Mouse (Mus musculus): ENCODE data around the gene Gipc2.

The Gipc2 gene

GRCm38 (mm10) chr3:152190679-152191477 lies 24.8 kb upstream of the Gipc2 start:
- DNase-seq (ENCODE audit: low spot score in 2 of 2): no peak

DNA sequence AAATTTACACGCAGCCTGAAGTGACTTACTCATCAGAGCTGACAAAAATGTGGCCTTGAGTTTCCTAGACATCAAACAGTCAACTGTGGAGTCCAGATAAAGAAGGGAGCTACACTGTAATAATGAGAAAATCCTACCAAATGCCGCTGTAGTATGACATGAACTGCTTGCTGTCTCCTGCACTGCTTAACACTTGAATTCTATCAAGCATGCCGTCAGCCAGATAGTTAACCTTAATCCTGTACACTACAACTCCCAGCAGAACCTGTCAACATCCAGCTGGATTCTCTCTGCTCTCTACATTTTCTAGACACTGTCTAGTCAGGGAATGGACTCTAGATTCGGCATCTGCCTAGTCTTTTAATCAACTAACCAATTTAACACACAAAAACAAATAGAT lies 23.3 kb upstream of the Gipc2 start:
- DNase-seq (ENCODE audit: low spot score in 2 of 2): no peak

DNA sequence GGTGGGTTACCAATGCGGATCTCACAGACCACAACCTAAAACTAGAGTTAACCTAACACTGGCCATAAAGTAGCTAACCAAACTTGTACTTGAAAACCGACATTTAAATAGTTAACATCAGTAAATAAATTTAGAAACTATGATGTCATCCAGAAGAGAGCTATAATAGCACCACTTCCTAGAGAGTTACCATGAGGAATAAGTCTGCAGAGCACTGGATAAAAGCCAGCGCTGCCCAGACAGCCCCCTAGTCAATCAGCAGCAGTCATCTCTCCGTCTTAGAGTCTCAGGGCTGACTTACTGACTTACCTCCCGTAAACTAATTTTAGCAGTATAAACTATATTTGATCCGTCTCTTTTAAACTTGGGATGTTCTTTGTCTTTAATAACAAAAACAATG lies 20.1 kb upstream of the Gipc2 start:
- no peak for DNase-seq (ENCODE audit: low spot score in 2 of 2)

GRCm38 (mm10) chr3:152183522-152183921 lies 17.5 kb upstream of the Gipc2 start:
- no peak for DNase-seq (ENCODE audit: low spot score in 2 of 2)

- no peak for DNase-seq (ENCODE audit: low spot score in 2 of 2)
These were observed 14.6 kb upstream of the Gipc2 start for GRCm38 (mm10) chr3:152180624-152181023.

- DNase-seq (ENCODE audit: low spot score in 2 of 2): no peak
These were observed 13.3 kb upstream of the Gipc2 start for GRCm38 (mm10) chr3:152179285-152179684.

GRCm38 (mm10) chr3:152178816-152179215 lies 12.8 kb upstream of the Gipc2 start:
- DNase-seq (ENCODE audit: low spot score in 2 of 2): no peak

- DNase-seq (ENCODE audit: low spot score in 2 of 2): no peak
These were observed 6.4 kb upstream of the Gipc2 start for GRCm38 (mm10) chr3:152172322-152172935.

- DNase-seq (ENCODE audit: low spot score in 2 of 2): no peak
These were observed 5.8 kb upstream of the Gipc2 start for GRCm38 (mm10) chr3:152171862-152172261.

- no peak for DNase-seq (ENCODE audit: low spot score in 2 of 2)
These were observed 5.2 kb upstream of the Gipc2 start for GRCm38 (mm10) chr3:152171236-152171635.

DNA sequence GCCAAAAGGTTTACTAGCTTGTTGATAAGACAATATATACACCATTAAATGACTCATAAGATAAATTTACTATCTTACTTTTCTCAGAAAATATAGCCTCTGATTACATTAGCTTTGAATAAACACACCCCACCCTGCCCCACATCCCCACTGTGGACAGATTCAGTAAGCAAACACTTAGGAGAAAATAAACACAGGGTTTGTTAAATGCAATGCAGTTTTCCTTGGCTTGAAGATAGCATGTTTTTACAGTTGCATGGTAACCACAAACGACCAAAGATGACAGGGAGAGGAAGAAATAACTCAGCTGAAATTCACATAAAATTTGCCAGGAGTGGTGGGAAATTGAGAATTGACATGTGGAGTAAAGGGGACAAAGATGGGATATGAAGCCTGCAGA lies 4.4 kb upstream of the Gipc2 start:
- no peak for DNase-seq (ENCODE audit: low spot score in 2 of 2)

- DNase-seq (ENCODE audit: low spot score in 2 of 2): no peak
These were observed 2.0 kb upstream of the Gipc2 start for GRCm38 (mm10) chr3:152168007-152168406.

- DNase-seq (ENCODE audit: low spot score in 2 of 2): no peak
These were observed 845 bp upstream of the Gipc2 start for GRCm38 (mm10) chr3:152166699-152167451.

DNA sequence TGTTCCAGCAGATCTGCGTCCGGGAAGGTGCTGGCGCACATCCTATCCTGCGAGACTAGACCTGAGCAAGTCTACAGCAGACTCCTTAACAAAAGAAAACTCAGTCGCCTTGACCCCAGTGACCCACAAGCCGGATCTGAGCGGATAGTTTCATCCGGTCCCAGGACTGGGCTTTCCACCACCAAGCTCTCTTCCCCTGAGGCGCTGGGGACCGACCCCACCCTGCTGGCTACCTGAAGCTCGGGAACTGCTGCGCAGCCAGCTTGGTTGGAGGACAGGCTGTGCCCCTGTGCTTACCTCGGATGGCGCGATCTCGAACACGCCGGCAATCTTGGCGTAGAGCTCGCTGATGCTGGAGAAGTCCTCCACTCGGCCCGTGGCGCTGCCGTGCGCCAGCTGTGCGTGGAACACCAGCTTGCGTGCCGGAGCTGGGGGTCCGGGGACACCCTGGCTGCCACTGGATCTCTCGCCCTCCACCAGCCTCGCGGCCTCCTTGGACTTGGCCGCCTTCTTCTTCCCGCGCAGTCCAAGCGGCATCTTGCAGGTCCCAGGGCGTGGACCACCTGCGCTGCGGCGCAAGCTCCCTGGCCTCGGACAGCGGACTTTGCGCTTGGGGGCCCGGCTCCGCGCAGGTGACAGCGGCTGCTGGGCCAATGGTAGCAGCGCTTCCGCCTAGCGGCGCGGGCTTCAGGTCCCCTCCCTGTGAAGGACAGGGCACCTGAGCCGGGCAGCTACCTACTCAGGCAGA lies 505 bp downstream of the Gipc2 start:
- DNase-seq (ENCODE audit: low spot score in 2 of 2): peak in 1 of 2 experiments; percentile 38

DNA sequence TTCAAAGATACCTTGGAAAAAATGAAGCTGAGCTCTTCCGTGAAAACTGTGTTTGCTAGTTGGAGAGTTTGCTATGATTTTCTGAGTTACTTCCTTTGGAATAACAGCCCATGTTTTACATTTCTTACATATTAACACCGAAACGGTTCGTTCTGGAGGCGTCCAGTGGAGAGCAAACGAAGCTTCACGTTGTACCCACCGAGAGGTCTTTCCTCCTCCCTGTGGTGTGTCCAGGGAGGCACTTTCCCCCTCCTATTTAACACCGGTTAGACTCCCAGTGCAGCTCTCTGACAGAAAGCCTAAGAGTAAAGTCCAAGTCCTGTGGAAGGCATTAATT lies 1.0 kb downstream of the Gipc2 start:
- DNase-seq (ENCODE audit: low spot score in 2 of 2): no peak

DNA sequence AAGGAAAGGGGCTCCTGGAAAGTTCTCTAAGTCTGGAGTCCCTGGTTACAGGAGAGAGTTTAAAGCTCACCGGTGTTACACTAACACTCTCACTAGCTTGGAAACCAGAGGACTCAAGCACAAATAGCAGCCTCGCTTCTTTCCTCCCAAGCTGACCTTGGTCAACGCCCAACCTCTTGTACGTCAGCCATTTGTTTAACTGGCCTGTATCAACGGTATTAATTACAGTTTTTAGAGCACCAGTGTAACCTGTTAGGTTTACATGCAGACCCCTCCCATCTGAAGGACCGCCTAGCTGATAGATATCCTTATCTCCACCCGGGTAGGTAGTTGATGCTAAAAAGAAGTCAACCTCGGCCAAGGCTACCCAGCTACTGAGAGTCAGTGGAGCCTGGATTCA lies 2.7 kb downstream of the Gipc2 start:
- no peak for DNase-seq (ENCODE audit: low spot score in 2 of 2)

DNA sequence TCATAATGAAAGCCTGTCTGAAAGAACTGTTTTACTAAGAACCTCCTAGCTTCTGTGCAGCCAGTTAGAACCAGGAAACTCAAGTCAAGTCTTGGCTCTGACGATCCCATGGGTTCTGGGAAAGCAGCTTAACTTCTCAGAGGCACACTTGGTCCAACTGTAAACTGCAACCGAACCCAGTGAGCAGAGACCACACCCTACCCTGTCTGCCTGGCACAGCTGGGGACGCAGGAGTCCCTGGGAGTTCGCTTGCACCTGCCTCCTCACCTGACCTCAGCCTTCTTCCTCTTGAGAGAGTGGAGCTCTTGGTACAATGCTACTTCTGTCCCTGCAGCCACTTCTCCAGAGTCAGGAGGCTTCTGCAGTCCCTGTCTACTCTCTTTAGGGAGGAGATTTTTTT lies 5.4 kb downstream of the Gipc2 start:
- DNase-seq (ENCODE audit: low spot score in 2 of 2): no peak

- no peak for DNase-seq (ENCODE audit: low spot score in 2 of 2)
These were observed 6.7 kb downstream of the Gipc2 start for GRCm38 (mm10) chr3:152159321-152159720.

DNA sequence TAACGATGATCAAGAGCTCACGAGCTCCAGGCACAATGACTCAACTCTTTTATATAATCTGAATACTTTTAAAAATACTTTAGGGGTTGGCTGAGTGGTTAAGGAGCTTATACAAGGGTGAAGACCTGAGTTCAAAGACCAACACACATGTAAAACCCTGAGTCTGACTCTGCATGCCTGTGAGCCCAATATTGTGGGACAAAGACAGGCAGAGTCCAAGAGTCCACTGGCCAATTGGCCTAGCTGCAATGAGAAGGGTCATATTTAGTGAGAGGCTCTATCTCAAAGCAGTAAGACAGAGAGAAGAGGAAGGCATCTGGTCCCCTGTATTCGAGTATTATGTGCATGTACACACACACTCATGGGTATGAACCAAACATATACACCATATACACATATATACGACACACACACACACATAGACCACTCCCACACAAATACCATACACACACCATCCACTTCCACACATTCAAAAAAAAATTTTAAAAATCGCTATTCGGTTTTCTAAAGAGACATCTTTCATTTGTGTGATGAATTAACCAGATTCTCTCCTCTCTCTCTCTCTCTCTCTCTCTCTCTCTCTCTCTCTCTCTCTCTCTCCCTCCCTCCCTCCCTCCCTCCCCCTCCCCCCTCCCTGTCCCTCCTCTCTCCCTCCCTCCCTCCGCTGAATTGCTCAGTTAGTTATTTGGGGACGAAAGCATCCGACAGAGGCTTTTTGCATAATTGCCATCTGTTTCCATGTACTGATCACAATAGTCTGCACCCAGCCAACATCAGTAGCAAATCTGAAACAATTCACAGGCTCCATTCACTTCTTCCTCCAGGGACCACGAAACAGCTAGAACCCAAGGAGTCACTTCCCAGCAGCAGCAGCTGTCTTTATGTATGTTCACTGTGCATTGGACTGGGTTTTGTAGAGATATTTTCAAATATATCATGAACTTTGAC lies 7.4 kb downstream of the Gipc2 start:
- no peak for DNase-seq (ENCODE audit: low spot score in 2 of 2)

DNA sequence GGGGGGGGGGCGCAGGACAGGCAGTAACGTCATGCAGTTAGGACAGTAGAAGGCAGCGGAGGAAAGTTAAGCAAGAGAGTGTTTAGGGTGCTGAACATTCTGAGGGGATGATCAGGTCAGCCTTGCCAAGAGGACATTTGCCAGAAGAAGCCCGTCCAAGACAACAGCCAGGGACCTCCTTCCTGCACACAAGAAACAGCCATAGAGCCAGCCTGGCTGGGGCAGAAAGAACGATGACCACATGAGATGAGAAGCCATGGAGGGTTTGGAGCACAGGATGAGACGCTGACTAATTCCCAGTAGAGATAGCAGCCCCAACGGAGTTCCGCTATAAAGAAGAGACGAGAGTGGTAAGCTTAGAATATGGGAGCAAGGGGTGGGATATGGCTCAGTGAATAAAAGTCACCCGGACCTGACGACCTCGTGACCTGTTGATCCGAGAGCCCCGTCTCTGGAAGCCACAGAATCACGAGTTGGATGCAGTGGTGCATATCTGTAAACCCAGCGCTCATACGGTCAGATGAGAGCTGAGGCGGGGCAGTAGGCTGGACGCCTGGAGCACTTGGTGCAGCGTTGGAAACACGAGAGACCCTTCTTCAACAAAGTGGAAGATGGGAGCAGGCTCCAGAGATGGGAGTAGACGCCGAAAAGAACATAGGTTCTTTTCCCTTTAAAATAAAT lies 9.1 kb downstream of the Gipc2 start:
- no peak for DNase-seq (ENCODE audit: low spot score in 2 of 2)
